Mouse (Mus musculus) erythroblast, embryonic 14.5 days (primary cell): ENCODE results near the gene Cd86. TPM values are rescaled to one million over a fixed set of nuclear protein-coding genes. Genes with fewer than 3 reads are reported as not detected.

Experiments
- H3K27me3 ChIP-seq: 2 replicates; pipeline ENCODE4 v1.6.1; 2012; ENCODE audit warnings: inconsistent platforms; ENCODE audit not compliant: control insufficient read depth
- H3K36me3 ChIP-seq: 2 replicates; pipeline ENCODE4 v1.6.1; 2012; ENCODE audit warnings: mild to moderate bottlenecking, inconsistent platforms; ENCODE audit not compliant: control insufficient read depth
- H3K4me1 ChIP-seq: 2 replicates; pipeline ENCODE4 v1.6.1; 2012; ENCODE audit warnings: inconsistent platforms; ENCODE audit not compliant: control insufficient read depth
- H3K4me3 ChIP-seq: replicated peaks from 2 replicates; pipeline ENCODE3; 2012; ENCODE audit warnings: moderate library complexity, mild to moderate bottlenecking, inconsistent platforms
- H3K9me3 ChIP-seq: 2 replicates; pipeline ENCODE4 v1.6.1; 2012; ENCODE audit warnings: low read length, inconsistent platforms, mixed read lengths; ENCODE audit not compliant: control insufficient read depth
- GATA1 ChIP-seq: IDR thresholded peaks from 2 replicates; pipeline ENCODE4 v1.6.1; 2012; ENCODE audit warnings: low read length, inconsistent platforms, mixed read lengths
- TAL1 ChIP-seq: IDR thresholded peaks from 3 replicates; pipeline ENCODE4 v1.6.1; 2012; ENCODE audit warnings: low read length, inconsistent platforms, mixed read lengths
- polyA plus RNA-seq: library from polyadenylated mRNA; stranded (reverse); fragments of >175 nt; gene quantifications from 2 replicates; pipeline ENCODE4 v1.2.3, GENCODE M21; 2012

Gene Cd86
- polyA plus RNA-seq, 1 experiment: not detected

DNA sequence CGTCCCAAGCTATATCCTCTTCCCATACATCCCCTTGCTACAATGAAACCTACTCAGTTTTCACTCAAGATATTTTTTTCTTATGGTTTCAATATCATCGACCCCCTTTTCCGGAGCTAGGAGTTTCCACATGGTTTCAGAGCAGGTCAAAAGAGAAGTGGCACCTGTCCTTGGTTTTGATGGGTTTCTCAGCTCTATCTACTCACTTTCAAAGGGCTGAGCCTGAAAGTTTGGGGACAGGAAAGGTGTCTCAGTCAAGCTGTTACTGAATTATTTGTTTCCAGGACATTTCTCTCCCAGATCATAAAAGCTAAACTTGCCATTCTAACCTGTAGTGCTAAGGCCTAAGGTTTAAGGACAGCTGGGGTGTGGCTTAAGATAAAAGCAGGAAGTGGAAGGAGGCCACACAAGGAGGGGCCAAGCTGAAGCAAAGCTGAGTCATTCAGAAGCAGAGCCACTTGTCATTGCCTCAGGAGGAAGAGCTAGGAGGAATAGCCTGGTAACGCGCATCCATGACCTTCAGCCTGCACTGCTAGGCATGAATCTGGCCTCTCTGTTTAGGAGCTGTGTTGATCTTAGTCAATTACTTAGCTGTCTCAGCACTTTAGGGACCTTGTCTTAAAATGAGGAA lies 39.2 kb downstream of the Cd86 start:
- Histone ChIP-seq H3K36me3 (no peaks in the 10 kb centered on the region), H3K27me3 (no peaks in the 10 kb centered on the region), H3K9me3 (no peaks in the 10 kb centered on the region), H3K4me3 (no peak overlapping the region), H3K4me1 (peaks cover 5% of the 10 kb centered on the region)
- TF ChIP-seq TAL1 (no peak), GATA1 (no peak)

DNA sequence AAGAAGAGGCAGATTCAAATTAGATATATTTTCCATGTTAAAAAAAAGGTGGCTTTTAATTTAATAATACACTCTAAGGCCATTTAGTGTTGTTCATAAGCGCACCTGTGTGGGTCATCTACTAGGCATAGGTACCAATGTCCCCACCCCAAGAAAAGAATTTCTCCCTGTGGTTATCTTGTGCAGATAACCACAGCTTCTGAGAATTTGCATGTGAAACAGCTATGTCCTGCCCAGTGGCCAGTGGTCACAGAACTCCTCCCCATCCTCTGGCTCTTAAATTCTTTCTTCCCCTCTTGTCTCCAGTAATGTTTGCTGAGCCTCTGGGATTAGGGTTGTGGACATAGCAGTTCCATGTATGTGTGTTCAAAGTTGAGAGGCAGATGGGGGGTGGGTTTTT lies 40.0 kb downstream of the Cd86 start:
- H3K4me3 ChIP-seq: no peak overlapping the region
- no peaks in the 10 kb centered on the region for H3K27me3 ChIP-seq
- TF ChIP-seq GATA1 (no peak), TAL1 (no peak)
- no peaks in the 10 kb centered on the region for H3K36me3 ChIP-seq
- peaks cover 5% of the 10 kb centered on the region for H3K4me1 ChIP-seq
- H3K9me3 ChIP-seq: no peaks in the 10 kb centered on the region

GRCm38 (mm10) chr16:36622320-36622719 lies 43.6 kb downstream of the Cd86 start:
- Histone ChIP-seq H3K4me1 (peaks cover 5% of the 10 kb centered on the region), H3K27me3 (no peaks in the 10 kb centered on the region), H3K36me3 (no peaks in the 10 kb centered on the region), H3K9me3 (no peaks in the 10 kb centered on the region), H3K4me3 (no peak overlapping the region)
- TF ChIP-seq TAL1 (no peak), GATA1 (no peak)

GRCm38 (mm10) chr16:36621108-36621507 lies 44.8 kb downstream of the Cd86 start:
- H3K36me3 ChIP-seq: no peaks in the 10 kb centered on the region
- H3K4me1 ChIP-seq: no peaks in the 10 kb centered on the region
- TF ChIP-seq GATA1 (no peak), TAL1 (no peak)
- no peak overlapping the region for H3K4me3 ChIP-seq
- no peaks in the 10 kb centered on the region for H3K27me3 ChIP-seq
- H3K9me3 ChIP-seq: no peaks in the 10 kb centered on the region

DNA sequence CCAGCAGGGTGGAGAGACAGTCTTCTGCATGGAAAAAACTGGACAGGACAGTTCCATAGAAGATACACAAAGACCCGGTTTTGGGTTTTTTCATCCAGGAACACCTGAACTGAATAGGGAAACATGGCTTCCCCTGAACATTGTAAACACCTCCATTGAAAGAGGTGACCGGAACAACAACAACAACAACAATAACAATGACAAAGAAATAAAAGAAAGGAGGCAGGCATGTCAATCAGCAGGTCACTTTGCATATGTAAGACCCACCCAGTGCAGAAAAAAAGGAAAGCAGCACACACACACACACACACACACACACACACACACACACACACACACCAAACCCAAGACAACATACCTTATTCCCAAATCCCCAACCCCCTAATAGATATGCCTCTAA lies 52.2 kb downstream of the Cd86 start:
- Histone ChIP-seq H3K27me3 (no peaks in the 10 kb centered on the region), H3K4me1 (no peaks in the 10 kb centered on the region), H3K36me3 (no peaks in the 10 kb centered on the region), H3K4me3 (no peak overlapping the region), H3K9me3 (no peaks in the 10 kb centered on the region)
- TF ChIP-seq GATA1 (no peak), TAL1 (no peak)

GRCm38 (mm10) chr16:36602632-36603031 lies 63.2 kb downstream of the Cd86 start:
- Histone ChIP-seq H3K4me1 (no peaks in the 10 kb centered on the region), H3K9me3 (no peaks in the 10 kb centered on the region), H3K27me3 (no peaks in the 10 kb centered on the region), H3K36me3 (no peaks in the 10 kb centered on the region), H3K4me3 (no peak overlapping the region)
- TF ChIP-seq GATA1 (no peak), TAL1 (no peak)

DNA sequence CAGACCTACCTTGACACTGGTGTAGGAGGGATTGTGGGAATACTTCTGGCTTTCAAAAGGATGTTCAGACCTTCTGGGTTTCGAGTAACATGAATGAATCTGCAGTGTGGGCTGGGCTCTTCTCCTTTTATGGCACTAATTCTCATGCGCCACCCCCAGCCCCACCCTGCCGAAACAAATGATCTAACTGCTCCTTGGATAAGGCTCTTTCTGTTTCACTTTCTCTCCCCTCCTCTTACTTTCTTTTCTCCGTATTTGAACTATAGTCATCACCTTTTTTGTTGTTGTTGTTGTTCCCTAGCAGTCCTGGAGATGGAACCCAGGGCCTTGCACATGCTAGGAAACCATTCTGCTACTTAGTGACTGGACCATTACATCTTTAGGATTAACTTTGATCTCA lies 67.6 kb downstream of the Cd86 start:
- Histone ChIP-seq H3K4me3 (no peak overlapping the region), H3K4me1 (no peaks in the 10 kb centered on the region), H3K27me3 (no peaks in the 10 kb centered on the region), H3K36me3 (no peaks in the 10 kb centered on the region), H3K9me3 (no peaks in the 10 kb centered on the region)
- TF ChIP-seq TAL1 (no peak), GATA1 (no peak)

GRCm38 (mm10) chr16:36596671-36597410 lies 69.0 kb downstream of the Cd86 start:
- Histone ChIP-seq H3K4me1 (no peaks in the 10 kb centered on the region), H3K27me3 (no peaks in the 10 kb centered on the region), H3K4me3 (no peak overlapping the region), H3K9me3 (no peaks in the 10 kb centered on the region), H3K36me3 (no peaks in the 10 kb centered on the region)
- TF ChIP-seq GATA1: no peak
- TF ChIP-seq TAL1: no peak

- Histone ChIP-seq H3K36me3 (no peaks in the 10 kb centered on the region), H3K27me3 (no peaks in the 10 kb centered on the region), H3K4me1 (no peaks in the 10 kb centered on the region), H3K4me3 (no peak overlapping the region), H3K9me3 (no peaks in the 10 kb centered on the region)
- TF ChIP-seq GATA1 (no peak), TAL1 (no peak)
Observed at GRCm38 (mm10) chr16:36589898-36590297, 76.0 kb downstream of the Cd86 start.
